Mouse (Mus musculus) ES-E14 (cell line): ENCODE data around the gene Ehbp1. TPM values are rescaled to one million over a fixed set of nuclear protein-coding genes. Genes with fewer than 3 reads are reported as not detected.

Experiments
- DNase-seq: peaks from one replicate; pipeline ENCODE4 v3.0.0-alpha.2; 2013; ENCODE audit warnings: low read depth, low spot score
- H3K27ac ChIP-seq: 2 replicates; pipeline ENCODE4 v1.5.1; 2012; ENCODE audit warnings: low read depth, mild to moderate bottlenecking, low read length, moderate library complexity, mixed read lengths; ENCODE audit not compliant: poor library complexity, insufficient read depth, severe bottlenecking
- H3K36me3 ChIP-seq: 2 replicates; pipeline ENCODE4 v1.6.1; 2012; ENCODE audit warnings: mild to moderate bottlenecking, low read length, moderate library complexity, mixed read lengths; ENCODE audit not compliant: control insufficient read depth, poor library complexity, insufficient read depth, severe bottlenecking
- H3K4me1 ChIP-seq, 2 experiments: fragments of 150-350 bp in 1 of 2; sonication (generic) in 1 of 2; 2 replicates each; pipeline ENCODE4 v1.6.1; 2012; ENCODE audit warnings: low read length in 2 of 2, mild to moderate bottlenecking in 1 of 2, mixed read lengths in 1 of 2; ENCODE audit not compliant: control insufficient read depth in 2 of 2, insufficient read depth in 2 of 2, poor library complexity in 1 of 2
- H3K4me3 ChIP-seq, 2 experiments: fragments of 150-350 bp in 1 of 2; sonication (generic) in 1 of 2; 2 replicates each; pipeline ENCODE4 v1.5.1; 2012; ENCODE audit warnings: low read length in 2 of 2, low read depth in 1 of 2, mild to moderate bottlenecking in 1 of 2, mixed read lengths in 1 of 2; ENCODE audit not compliant: insufficient read depth in 1 of 2, poor library complexity in 1 of 2, severe bottlenecking in 1 of 2
- H3K9ac ChIP-seq: 2 replicates; pipeline ENCODE4 v1.6.1; 2012; ENCODE audit warnings: low read depth, mild to moderate bottlenecking, low read length, mixed read lengths; ENCODE audit not compliant: poor library complexity, insufficient read depth, severe bottlenecking
- H3K9me3 ChIP-seq: fragments of 150-350 bp; sonication (generic); 2 replicates; pipeline ENCODE4 v1.6.1; 2012; ENCODE audit warnings: low read depth, mild to moderate bottlenecking, low read length; ENCODE audit not compliant: control insufficient read depth, insufficient read depth
- CHD2 ChIP-seq: IDR thresholded peaks from 2 replicates; pipeline ENCODE4 v1.6.1; 2014; ENCODE audit warnings: mild to moderate bottlenecking, low read depth, low read length, inconsistent platforms
- HCFC1 ChIP-seq: IDR thresholded peaks from 2 replicates; pipeline ENCODE4 v1.6.1; 2012; ENCODE audit warnings: low read length, inconsistent platforms, borderline replicate concordance; ENCODE audit not compliant: insufficient read depth
- MAFK ChIP-seq: IDR thresholded peaks from 2 replicates; pipeline ENCODE4 v1.6.1; 2014; ENCODE audit warnings: mild to moderate bottlenecking, low read depth, low read length, inconsistent platforms; ENCODE audit not compliant: insufficient read depth
- ZC3H11A ChIP-seq: IDR thresholded peaks from 2 replicates; pipeline ENCODE4 v1.6.1; 2012; ENCODE audit warnings: low read depth, mild to moderate bottlenecking, inconsistent platforms, low read length, borderline replicate concordance
- ZNF384 ChIP-seq: IDR thresholded peaks from 2 replicates; pipeline ENCODE4 v1.6.1; 2012; ENCODE audit warnings: low read depth, low read length, inconsistent platforms
- in situ Hi-C, 2 experiments: fragments of 600-800 bp; cut with MboI; formaldehyde crosslinking; loops; one replicate each; pipeline ENCODE4 v1.15.1; 2025; ENCODE audit warnings: low sequenced_read_pairs in 2 of 2, inconsistent platforms in 1 of 2; ENCODE audit not compliant: unreplicated experiment in 2 of 2
- total RNA-seq: library from RNA; depleted of rRNA; stranded (reverse); fragments of 300-350 nt; gene quantifications from 2 replicates; pipeline ENCODE4 v1.2.3, GENCODE M21; 2012

Gene Ehbp1
- total RNA-seq, 1 experiment: 10.9 TPM

- H3K9me3 ChIP-seq: no peaks in the 10 kb centered on the region
- DNase-seq: no peak
- H3K36me3 ChIP-seq: no peaks in the 10 kb centered on the region
- TF ChIP-seq MAFK (no peak), ZC3H11A (no peak), HCFC1 (no peak), ZNF384 (no peak), CHD2 (no peak)
- H3K27ac ChIP-seq: no peak overlapping the region
- no peak overlapping the region for H3K9ac ChIP-seq
- in situ Hi-C loops: no loop called here
- no peak overlapping the region for H3K4me3 ChIP-seq
- no peaks in the 10 kb centered on the region for H3K4me1 ChIP-seq
Observed at GRCm38 (mm10) chr11:22267014-22267413, 75.1 kb downstream of the Ehbp1 start.

GRCm38 (mm10) chr11:22255418-22255817, 86.7 kb downstream of the Ehbp1 start:
- H3K9me3 ChIP-seq: no peaks in the 10 kb centered on the region
- in situ Hi-C loops: no loop called here

GRCm38 (mm10) chr11:22249363-22249762, 92.7 kb downstream of the Ehbp1 start:
- Histone ChIP-seq H3K9ac (no peak overlapping the region), H3K4me1 (no peaks in the 10 kb centered on the region), H3K36me3 (no peaks in the 10 kb centered on the region), H3K4me3 (no peak overlapping the region), H3K27ac (no peak overlapping the region), H3K9me3 (no peaks in the 10 kb centered on the region)
- DNase-seq: no peak
- TF ChIP-seq MAFK (no peak), ZC3H11A (no peak), HCFC1 (no peak)
- in situ Hi-C loops: no loop called here

More at GRCm38 (mm10) chr11:22255418-22255817, 86.7 kb downstream of the Ehbp1 start:
- H3K36me3 ChIP-seq: no peaks in the 10 kb centered on the region
- TF ChIP-seq ZNF384: no peak
- TF ChIP-seq HCFC1: no peak
- no peak for TF ChIP-seq ZC3H11A
- no peak for TF ChIP-seq MAFK
- no peak for TF ChIP-seq CHD2
- H3K4me3 ChIP-seq: no peak overlapping the region
- DNase-seq: no peak
- no peak overlapping the region for H3K9ac ChIP-seq
- H3K27ac ChIP-seq: no peak overlapping the region
- H3K4me1 ChIP-seq: no peaks in the 10 kb centered on the region

- no peak overlapping the region for H3K4me3 ChIP-seq
- no peaks in the 10 kb centered on the region for H3K4me1 ChIP-seq
- DNase-seq: no peak
- TF ChIP-seq ZC3H11A: no peak
- TF ChIP-seq ZNF384: no peak
- TF ChIP-seq HCFC1: no peak
- TF ChIP-seq MAFK: no peak
- TF ChIP-seq CHD2: no peak
- H3K9me3 ChIP-seq: no peaks in the 10 kb centered on the region
- in situ Hi-C loops: no loop called here
- H3K36me3 ChIP-seq: no peaks in the 10 kb centered on the region
- H3K9ac ChIP-seq: no peak overlapping the region
- no peak overlapping the region for H3K27ac ChIP-seq
Observed at GRCm38 (mm10) chr11:22247736-22248135, 94.4 kb downstream of the Ehbp1 start.

- DNase-seq: no peak
- in situ Hi-C loops: no loop called here
Observed at GRCm38 (mm10) chr11:22247069-22247468, 95.0 kb downstream of the Ehbp1 start.

More at GRCm38 (mm10) chr11:22247069-22247468, 95.0 kb downstream of the Ehbp1 start:
- Histone ChIP-seq H3K4me3 (no peak overlapping the region), H3K9me3 (no peaks in the 10 kb centered on the region), H3K27ac (no peak overlapping the region), H3K36me3 (no peaks in the 10 kb centered on the region), H3K4me1 (no peaks in the 10 kb centered on the region), H3K9ac (no peak overlapping the region)
- no peak for TF ChIP-seq ZC3H11A
- no peak for TF ChIP-seq HCFC1
- TF ChIP-seq CHD2: no peak
- no peak for TF ChIP-seq ZNF384
- TF ChIP-seq MAFK: no peak
